ENCODE assay signal across 9 mouse cellular contexts in the genomic region with DNA sequence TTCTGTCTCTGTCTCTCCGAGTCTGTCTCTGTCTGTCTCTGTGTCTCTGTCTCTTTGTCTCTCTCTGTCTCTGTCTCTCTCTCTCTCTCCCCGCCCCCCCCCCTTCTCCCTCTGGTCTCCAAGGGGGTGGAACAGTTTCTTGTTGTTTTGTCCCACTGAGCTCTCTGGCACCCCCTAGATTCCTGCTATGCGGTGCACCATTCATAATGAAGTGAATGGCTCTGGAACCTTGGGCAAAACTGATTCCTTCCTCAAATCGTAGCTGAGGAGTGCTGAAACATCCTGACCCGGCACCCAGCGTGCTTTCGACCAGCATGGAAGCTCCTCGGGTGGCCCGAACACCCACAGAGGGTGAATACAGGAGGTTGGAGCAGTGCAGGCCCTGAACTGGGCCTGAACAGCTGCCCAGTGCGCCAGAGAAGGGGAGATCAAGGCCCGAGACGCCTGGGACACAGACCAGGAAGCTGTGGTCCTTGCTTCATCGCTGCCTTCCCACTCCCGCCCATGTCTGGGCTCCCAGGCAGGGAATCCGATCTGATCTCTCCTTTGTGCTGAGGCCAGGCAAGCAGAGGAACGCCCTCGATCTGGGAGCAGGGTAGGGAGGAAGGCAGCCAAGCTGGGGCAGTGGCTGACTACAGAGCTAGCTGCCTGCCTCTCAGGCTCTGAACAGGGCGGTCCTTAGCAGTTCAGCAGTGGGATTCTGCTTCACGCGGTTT. TPM values are rescaled to one million over a fixed set of nuclear protein-coding genes. Genes with fewer than 3 reads are reported as not detected.
A peak's percentile ranks its signal among the peaks of the same experiment; 100 is the strongest.
DNase-seq lines count a peak whose midpoint lies in the region; ATAC-seq and TF ChIP-seq lines count a peak whose summit lies in the region.
"Had no signal": no experiment of that assay in that cellular context is flagged by ENCODE, and none has a peak within 500 bp of the region (broad histone marks: within the 10 kb centered on the region; RNA-seq: fewer than 3 reads in every experiment).

No protein-coding gene starts in this region.

- WGBS in intestine, embryonic 14.5 days: 33% methylated on average over 20 of the region's 20 CpGs
- 38% methylated on average over 20 of the region's 20 CpGs for WGBS in intestine, embryonic 15.5 days
- 30% methylated on average over 20 of the region's 20 CpGs for WGBS in lung, embryonic 16.5 days

- ATAC-seq in intestine, embryonic 14.5 days (replicated peaks; ENCODE audit: low FRiP score, low TSS enrichment, low read depth): 0 out of 2 replicates have a peak, but pooled peaks have one; percentile 25
- ATAC-seq in intestine, embryonic 15.5 days: no peak
- ATAC-seq in lung, embryonic 16.5 days (ENCODE audit: low read depth): peak; percentile 54
- no peak for ATAC-seq in inflammation-experienced regulatory T-cells, adult 6 months

- H3K4me1 ChIP-seq in intestine, embryonic 14.5 days (replicated peaks; ENCODE audit: control insufficient read depth, insufficient read depth, low read length): no peaks in the 10 kb centered on the region; the same call in 1 of the 2 replicates
- H3K4me1 ChIP-seq in intestine, embryonic 15.5 days (replicated peaks): peaks cover 17% of the 10 kb centered on the region
- H3K4me1 ChIP-seq in lung, embryonic 16.5 days (replicated peaks; ENCODE audit: control insufficient read depth, insufficient read depth, low read length): peaks cover 13% of the 10 kb centered on the region

- intact Hi-C loops in gastrocnemius, adult 2 months (cut with DNase I): no loop called here

- H3K4me3 ChIP-seq in intestine, embryonic 14.5 days (ENCODE audit: low read depth, low read length): no peak overlapping the region
- H3K4me3 ChIP-seq in intestine, embryonic 15.5 days (replicated peaks): no peak overlapping the region
- H3K4me3 ChIP-seq in gastrocnemius, adult 2 months: peak overlapping the region; percentile 40
- H3K4me3 ChIP-seq in lung, embryonic 16.5 days (ENCODE audit: low read length): no peak overlapping the region
- H3K4me3 ChIP-seq: liver, embryonic 15.5 days had no signal

- H3K36me3 ChIP-seq in intestine, embryonic 14.5 days (ENCODE audit: control insufficient read depth, insufficient read depth, low read length): no peaks in the 10 kb centered on the region
- H3K36me3 ChIP-seq in intestine, embryonic 15.5 days: no peaks in the 10 kb centered on the region
- no peaks in the 10 kb centered on the region for H3K36me3 ChIP-seq in lung, embryonic 16.5 days (ENCODE audit: control insufficient read depth, insufficient read depth, low read length)
- H3K36me3 ChIP-seq: liver, embryonic 15.5 days had no signal

- H3K27me3 ChIP-seq in intestine, embryonic 14.5 days (replicated peaks; ENCODE audit: control insufficient read depth, insufficient read depth, low read length): peaks cover 32% of the 10 kb centered on the region
- peaks cover 24% of the 10 kb centered on the region for H3K27me3 ChIP-seq in intestine, embryonic 15.5 days (replicated peaks)
- H3K27me3 ChIP-seq in lung, embryonic 16.5 days (ENCODE audit: control insufficient read depth, insufficient read depth, low read depth, low read length): peaks cover 26% of the 10 kb centered on the region

- DNase-seq in intestine, embryonic 14.5 days (ENCODE audit: low spot score): no peak
- peak; percentile 79 for DNase-seq in Muller cell, postnatal 12 days (ENCODE audit: inconsistent ontology term)
- peak; percentile 90 for DNase-seq in gastrocnemius, adult 2 months
- no peak for DNase-seq in adrenal gland, postnatal 25 days
- no peak for DNase-seq in thymus, postnatal 10 days (ENCODE audit: low spot score in 2 of 2)

- peak; percentile 41 for TF ChIP-seq CTCF in gastrocnemius, adult 2 months (IDR thresholded peaks at IDR 0.05)

- no peak overlapping the region for H3K27ac ChIP-seq in intestine, embryonic 14.5 days (ENCODE audit: low read depth)
- H3K27ac ChIP-seq in intestine, embryonic 15.5 days: no peak overlapping the region
- peak overlapping the region; percentile 76 for H3K27ac ChIP-seq in gastrocnemius, adult 2 months
- H3K27ac ChIP-seq in lung, embryonic 16.5 days (ENCODE audit: low read length): no peak overlapping the region
- H3K27ac ChIP-seq: liver, embryonic 15.5 days had no signal

- no peak overlapping the region for H3K4me2 ChIP-seq in intestine, embryonic 14.5 days (ENCODE audit: low read length)
- no peak overlapping the region for H3K4me2 ChIP-seq in intestine, embryonic 15.5 days (replicated peaks)
- no peak overlapping the region for H3K4me2 ChIP-seq in lung, embryonic 16.5 days (ENCODE audit: low read depth, low read length)
- H3K4me2 ChIP-seq: liver, embryonic 15.5 days had no signal

- H3K9ac ChIP-seq in intestine, embryonic 14.5 days (ENCODE audit: low read length): no peak overlapping the region
- H3K9ac ChIP-seq in intestine, embryonic 15.5 days: no peak overlapping the region
- H3K9ac ChIP-seq in lung, embryonic 16.5 days (ENCODE audit: low read length): no peak overlapping the region
- H3K9ac ChIP-seq: liver, embryonic 15.5 days had no signal

- no peaks in the 10 kb centered on the region for H3K9me3 ChIP-seq in intestine, embryonic 14.5 days (ENCODE audit: control insufficient read depth, low read length)
- no peaks in the 10 kb centered on the region for H3K9me3 ChIP-seq in intestine, embryonic 15.5 days
- no peaks in the 10 kb centered on the region for H3K9me3 ChIP-seq in lung, embryonic 16.5 days (ENCODE audit: control insufficient read depth, low read length)
- H3K9me3 ChIP-seq: liver, embryonic 15.5 days had no signal

RNA-seq across cellular contexts. Expression of gene Lif, which starts 13.5 kb away (rescaled TPM):
- polyA plus RNA-seq in intestine, embryonic 14.5 days (2014; fragmentation: Nextera tagmentation; extraction: Ambion mirVana): 0.05 and 0.11 TPM in 2 replicates
- polyA plus RNA-seq in intestine, embryonic 15.5 days (2015; fragmentation: Nextera tagmentation; extraction: Ambion mirVana): 0.62 and 0.92 TPM in 2 replicates
- total RNA-seq in gastrocnemius, adult 2 months (2021): under 1 TPM; 0.17 to 0.23 TPM
- 0.44 and 0.68 TPM in 2 replicates for polyA plus RNA-seq in lung, embryonic 16.5 days (2015; fragmentation: Nextera tagmentation; extraction: Ambion mirVana)
- 0.09 TPM in 1 of 2 replicates, not detected in the other for total RNA-seq in adrenal gland, postnatal 25 days (2021)
- 1 to 10 TPM; 1.9 to 2.6 (median 2.5) TPM for polyA plus RNA-seq in inflammation-experienced regulatory T-cells, adult 6 months (2017; shearing (Covaris generic))
- polyA plus RNA-seq: liver, embryonic 15.5 days had no signal

RNA-seq across cellular contexts. Expression of gene Osm, which starts 34.7 kb away (rescaled TPM):
- not detected in 2 replicates for polyA plus RNA-seq in intestine, embryonic 14.5 days (2014; fragmentation: Nextera tagmentation; extraction: Ambion mirVana)
- polyA plus RNA-seq in intestine, embryonic 15.5 days (2015; fragmentation: Nextera tagmentation; extraction: Ambion mirVana): 0.20 and 0.26 TPM in 2 replicates
- total RNA-seq in gastrocnemius, adult 2 months (2021): not detected
- 0.25 and 0.28 TPM in 2 replicates for polyA plus RNA-seq in lung, embryonic 16.5 days (2015; fragmentation: Nextera tagmentation; extraction: Ambion mirVana)
- not detected in 2 replicates for total RNA-seq in adrenal gland, postnatal 25 days (2021)
- polyA plus RNA-seq in inflammation-experienced regulatory T-cells, adult 6 months (2017; shearing (Covaris generic)): 10 to 100 TPM; 11.2 to 23.6 (median 16.6) TPM

RNA-seq across cellular contexts. Expression of gene Castor1, which starts 52.9 kb away (rescaled TPM):
- polyA plus RNA-seq in intestine, embryonic 14.5 days (2014; fragmentation: Nextera tagmentation; extraction: Ambion mirVana): 1.3 and 2.0 TPM in 2 replicates
- polyA plus RNA-seq in intestine, embryonic 15.5 days (2015; fragmentation: Nextera tagmentation; extraction: Ambion mirVana): 3.1 and 4.5 TPM in 2 replicates
- total RNA-seq in gastrocnemius, adult 2 months (2021): 1 to 10 TPM; 2.0 to 2.6 TPM
- polyA plus RNA-seq in lung, embryonic 16.5 days (2015; fragmentation: Nextera tagmentation; extraction: Ambion mirVana): 6.5 and 9.1 TPM in 2 replicates
- total RNA-seq in adrenal gland, postnatal 25 days (2021): 3.0 and 4.1 TPM in 2 replicates
- polyA plus RNA-seq in inflammation-experienced regulatory T-cells, adult 6 months (2017; shearing (Covaris generic)): 10 to 100 TPM; 25.7 to 42.0 (median 37.8) TPM

Comparison
In these comparisons a context has a peak if more than half of its experiments do, and no peak if none do; other contexts are left out.
1. ATAC-seq: peak in intestine, embryonic 14.5 days (single experiment) and lung, embryonic 16.5 days (single experiment); none in intestine, embryonic 15.5 days (single experiment) and inflammation-experienced regulatory T-cells, adult 6 months (single experiment).
2. DNase-seq: peak in Muller cell, postnatal 12 days (single experiment) and gastrocnemius, adult 2 months (single experiment); none in intestine, embryonic 14.5 days (single experiment), adrenal gland, postnatal 25 days (single experiment) and thymus, postnatal 10 days (0 of 2).